Mouse (Mus musculus) kidney, postnatal 36 days (tissue): ENCODE measurements around the gene E430018J23Rik.
A peak's percentile ranks its signal among the peaks of the same experiment; 100 is the strongest.
"Not testable (repeated sequence)": the region's sequence is repeated elsewhere in the genome, so short reads cannot be mapped to it uniquely, and the experiment has no call there.

Experiments
- DNase-seq, 2 experiments: peaks; one replicate each; pipeline ENCODE4 v3.0.0; 2021 to 2022; ENCODE audit warnings: mixed read lengths in 2 of 2

E430018J23Rik gene

DNA sequence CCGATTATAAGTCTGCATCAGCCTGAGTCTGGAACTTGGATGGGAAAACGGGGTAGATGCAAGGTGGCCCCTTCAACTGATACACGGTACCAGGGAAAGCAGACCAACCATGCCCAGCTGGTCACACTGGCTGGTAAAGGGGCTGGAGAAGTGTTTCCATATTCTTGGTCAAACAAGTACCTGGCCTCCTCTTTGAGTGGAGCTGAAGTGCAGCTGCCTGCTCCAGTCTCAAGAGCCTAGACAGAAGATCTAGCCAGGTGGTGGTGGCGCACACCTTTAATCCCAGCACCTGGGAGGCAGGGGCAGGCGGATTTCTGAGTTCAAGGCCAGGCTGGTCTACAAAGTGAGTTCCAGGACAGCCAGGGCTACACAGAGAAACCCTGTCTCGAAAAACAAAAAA, 51.6 kb downstream of the E430018J23Rik start:
- DNase-seq = not testable (repeated sequence)

DNA sequence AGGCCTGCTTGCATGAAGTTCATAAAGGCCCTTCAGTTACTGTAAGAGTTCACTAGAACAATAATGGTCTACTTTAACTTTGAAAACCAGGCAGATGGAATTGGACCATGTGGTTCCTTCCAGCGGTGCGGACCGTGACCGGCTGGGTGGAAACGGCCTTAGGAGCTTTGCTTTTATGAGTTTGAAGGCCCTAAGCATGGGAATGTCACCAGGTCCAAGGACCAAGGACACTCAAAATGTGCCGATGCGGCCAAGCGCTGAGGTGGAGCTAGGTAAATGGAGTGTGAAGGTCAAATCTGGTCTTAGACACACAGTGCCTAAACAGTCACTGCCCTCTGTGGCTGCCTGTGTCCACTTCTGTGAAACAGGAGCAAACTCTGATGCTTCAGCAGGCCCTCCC, 52.1 kb downstream of the E430018J23Rik start:
- DNase-seq = peak; percentile 78 to 82
